Mouse (Mus musculus) midbrain, embryonic 14.5 days (tissue): ENCODE data around the gene Gm21981. TPM values are rescaled to one million over a fixed set of nuclear protein-coding genes. Genes with fewer than 3 reads are reported as not detected.
A peak's percentile ranks its signal among the peaks of the same experiment; 100 is the strongest.
"Not testable (repeated sequence)": the region's sequence is repeated elsewhere in the genome, so short reads cannot be mapped to it uniquely, and the experiment has no call there.

Experiments
- ATAC-seq: fragments of 200-750 bp; cut with Nextera tagmentation; 2 replicates; pipeline ENCODE4 v1.8.0; 2017; ENCODE audit warnings: moderate number of reproducible peaks, moderate library complexity; ENCODE audit not compliant: low FRiP score, low TSS enrichment
- DNase-seq: peaks from one replicate; pipeline ENCODE4 v3.0.0-alpha.2; 2015
- H3K27ac ChIP-seq: fragments of 300-500 bp; sonication (generic); replicated peaks from 2 replicates; pipeline ENCODE4 v1.5.1; 2014; ENCODE audit warnings: mild to moderate bottlenecking, low read depth, low read length, moderate library complexity
- H3K27me3 ChIP-seq: fragments of 300-500 bp; sonication (generic); 2 replicates; pipeline ENCODE4 v1.6.1; 2014; ENCODE audit warnings: low read length, control low read depth, mixed read lengths; ENCODE audit not compliant: control insufficient read depth, insufficient read depth
- H3K36me3 ChIP-seq: fragments of 300-500 bp; sonication (generic); 2 replicates; pipeline ENCODE4 v1.6.1; 2014; ENCODE audit warnings: low read length, control low read depth; ENCODE audit not compliant: control insufficient read depth, insufficient read depth
- H3K4me1 ChIP-seq: fragments of 300-500 bp; sonication (generic); 2 replicates; pipeline ENCODE4 v1.6.1; 2014; ENCODE audit warnings: mild to moderate bottlenecking, antibody characterized with exemption, low read length, control low read depth; ENCODE audit not compliant: control insufficient read depth, insufficient read depth
- H3K4me2 ChIP-seq: fragments of 300-500 bp; sonication (generic); 2 replicates; pipeline ENCODE4 v1.6.1; 2014; ENCODE audit warnings: mild to moderate bottlenecking, low read length, moderate library complexity
- H3K4me3 ChIP-seq: fragments of 300-500 bp; sonication (generic); replicated peaks from 2 replicates; pipeline ENCODE4 v1.5.1; 2014; ENCODE audit warnings: low read depth, low read length
- H3K9ac ChIP-seq: fragments of 300-500 bp; sonication (generic); replicated peaks from 2 replicates; pipeline ENCODE4 v1.6.1; 2014; ENCODE audit warnings: mild to moderate bottlenecking, low read length, moderate library complexity
- H3K9me3 ChIP-seq: fragments of 300-500 bp; sonication (generic); 2 replicates; pipeline ENCODE4 v1.6.1; 2016; ENCODE audit warnings: low read length, control low read depth, mixed read lengths; ENCODE audit not compliant: control insufficient read depth
- WGBS: fragments of 180-500 bp; shearing (Covaris S2); extraction: QIAGEN DNeasy Blood & Tissue Kit; methylation state at CpG from one replicate; pipeline ENCODE4 v1.1.7; 2014; 5-methylcytosine and 5-hydroxymethylcytosine counted together
- polyA plus RNA-seq: library from polyadenylated mRNA; unstranded; fragments of >200 nt; fragmentation: Nextera tagmentation; extraction: Ambion mirVana; gene quantifications from 2 replicates; pipeline ENCODE4 v1.2.1, GENCODE M21; 2014

Gm21981 gene
- polyA plus RNA-seq, 1 experiment from 2014 or later: 5.4 TPM

DNA sequence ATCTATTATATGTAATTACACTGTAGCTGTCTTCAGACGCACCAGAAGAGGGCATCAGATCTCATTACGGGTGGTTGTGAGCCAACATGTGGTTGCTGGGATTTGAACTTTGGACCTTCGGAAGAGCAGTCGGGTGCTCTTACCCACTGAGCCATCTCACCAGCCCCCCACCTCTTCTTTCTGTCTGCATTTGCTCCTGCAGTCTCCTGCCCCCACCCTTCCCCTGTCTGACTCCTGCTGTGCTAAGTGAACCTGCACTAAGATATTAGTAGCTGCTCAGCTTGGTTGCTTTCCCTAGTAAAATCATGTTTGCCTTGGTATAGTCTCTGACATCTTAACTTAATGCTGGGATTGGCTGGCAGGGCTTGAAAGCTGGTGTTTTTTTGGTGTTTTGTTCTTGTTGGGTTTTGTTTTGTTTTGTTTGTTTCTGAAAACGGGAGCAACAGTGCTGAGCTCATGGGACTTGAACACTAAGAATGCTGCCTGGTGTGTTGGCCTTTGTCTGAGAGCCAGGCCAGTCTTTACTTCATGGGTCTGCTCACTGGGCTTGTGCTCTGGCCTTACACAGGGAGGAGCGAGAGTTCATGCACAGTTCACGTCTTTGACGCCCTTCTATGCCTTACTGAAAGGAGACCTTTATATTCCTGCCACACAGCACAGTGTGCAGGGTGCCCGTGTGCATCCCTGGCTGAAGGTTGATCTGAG, 31.1 kb downstream of the Gm21981 start:
- Histone ChIP-seq H3K27ac (no peak overlapping the region), H3K9me3 (no peaks in the 10 kb centered on the region), H3K4me2 (no peak overlapping the region), H3K36me3 (peaks cover 12% of the 10 kb centered on the region; the same call in 1 of the 2 replicates), H3K9ac (no peak overlapping the region), H3K27me3 (no peaks in the 10 kb centered on the region), H3K4me1 (no peaks in the 10 kb centered on the region), H3K4me3 (no peak overlapping the region)
- no peak for ATAC-seq
- 30% methylated on average over 9 of the region's 9 CpGs for WGBS
- no peak for DNase-seq

- 90% methylated on average over 3 of the region's 3 CpGs for WGBS
- Histone ChIP-seq H3K9me3 (no peaks in the 10 kb centered on the region), H3K4me1 (no peaks in the 10 kb centered on the region), H3K4me3 (no peak overlapping the region), H3K4me2 (no peak overlapping the region), H3K27ac (no peak overlapping the region), H3K9ac (no peak overlapping the region), H3K36me3 (peaks cover 18% of the 10 kb centered on the region; the same call in 1 of the 2 replicates), H3K27me3 (no peaks in the 10 kb centered on the region)
- no peak for DNase-seq
- ATAC-seq: no peak
Observed at GRCm38 (mm10) chr17:47658741-47659243, 35.5 kb downstream of the Gm21981 start.

DNA sequence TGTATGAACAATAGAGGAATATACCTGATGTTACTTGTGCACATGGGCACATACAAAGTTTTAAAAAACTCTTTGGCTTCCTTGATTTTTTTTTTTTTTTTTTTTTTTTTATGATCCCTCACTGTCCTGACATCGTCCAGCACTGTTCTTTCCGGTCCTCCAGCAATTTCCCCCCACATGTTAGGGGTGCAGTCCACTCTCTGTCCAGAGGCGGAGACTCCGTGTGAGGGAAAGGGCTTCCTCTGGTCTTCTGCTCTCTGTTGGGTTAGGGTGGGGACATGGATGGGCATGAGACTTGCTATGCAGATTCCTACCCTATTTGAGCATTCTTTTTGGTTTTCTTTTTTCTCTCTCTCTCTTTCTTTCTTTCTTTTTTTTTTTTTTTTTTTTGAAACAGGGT, 36.4 kb downstream of the Gm21981 start:
- 91% methylated on average over 4 of the region's 4 CpGs for WGBS
- Histone ChIP-seq H3K9ac (no peak overlapping the region), H3K9me3 (no peaks in the 10 kb centered on the region)

DNA sequence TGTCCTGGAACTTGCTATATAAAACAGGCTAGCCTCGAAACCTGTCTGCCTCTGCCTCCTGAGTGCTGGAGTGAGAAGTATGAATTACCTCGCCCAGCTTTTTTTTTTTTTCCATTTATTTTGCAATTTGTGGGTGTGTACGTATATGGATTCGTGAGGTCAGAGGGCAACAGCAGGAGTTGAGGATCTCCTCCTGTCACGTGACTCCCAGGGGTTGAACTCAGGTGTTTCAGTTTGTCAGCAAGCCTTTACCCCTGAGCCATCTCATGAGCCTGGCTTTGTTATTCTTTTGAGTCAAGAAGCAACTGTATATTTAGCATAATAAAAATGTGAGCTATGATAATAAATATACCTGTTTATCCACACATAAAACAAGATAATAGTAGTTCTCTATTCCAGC, 38.6 kb downstream of the Gm21981 start:
- no peaks in the 10 kb centered on the region for H3K4me1 ChIP-seq
- H3K27me3 ChIP-seq: no peaks in the 10 kb centered on the region
- ATAC-seq (no peak), DNase-seq (no peak)
- H3K27ac ChIP-seq: no peak overlapping the region
- WGBS: 91% methylated on average over 5 of the region's 5 CpGs
- no peak overlapping the region for H3K4me2 ChIP-seq
- H3K9me3 ChIP-seq: no peaks in the 10 kb centered on the region
- H3K36me3 ChIP-seq: peaks cover 27% of the 10 kb centered on the region; the same call in 1 of the 2 replicates
- no peak overlapping the region for H3K9ac ChIP-seq
- H3K4me3 ChIP-seq: no peak overlapping the region

More for the DNA sequence above, 36.4 kb downstream of the Gm21981 start:
- no peak overlapping the region for H3K4me3 ChIP-seq
- ATAC-seq: no peak
- DNase-seq: no peak
- H3K4me2 ChIP-seq: no peak overlapping the region
- no peak overlapping the region for H3K27ac ChIP-seq
- H3K4me1 ChIP-seq: no peaks in the 10 kb centered on the region
- H3K36me3 ChIP-seq: peaks cover 25% of the 10 kb centered on the region; the same call in 1 of the 2 replicates
- no peaks in the 10 kb centered on the region for H3K27me3 ChIP-seq

DNA sequence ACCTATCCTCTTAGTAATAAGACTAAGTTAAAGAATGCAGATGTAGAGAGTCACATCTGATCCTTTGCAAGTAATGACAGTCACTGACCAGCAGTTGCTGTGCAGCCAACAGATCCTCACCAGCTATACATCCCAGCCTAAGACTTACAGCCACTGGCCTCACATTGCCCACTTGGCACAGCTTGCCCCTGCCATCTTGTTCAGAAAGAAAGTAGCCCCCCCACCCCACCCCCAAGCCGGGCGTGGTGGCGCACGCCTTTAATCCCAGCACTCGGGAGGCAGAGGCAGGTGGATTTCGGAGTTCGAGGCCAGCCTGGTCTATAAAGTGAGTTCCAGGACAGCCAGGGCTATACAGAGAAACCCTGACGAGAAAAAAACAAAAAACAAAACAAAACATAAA, 39.9 kb downstream of the Gm21981 start:
- not testable (repeated sequence) for ATAC-seq, H3K9ac ChIP-seq
- WGBS: 96% methylated on average over 8 of the region's 8 CpGs

GRCm38 (mm10) chr17:47651953-47652352, 42.3 kb downstream of the Gm21981 start:
- Histone ChIP-seq H3K4me3 (no peak overlapping the region), H3K27ac (no peak overlapping the region), H3K36me3 (peaks cover 26% of the 10 kb centered on the region; the same call in 1 of the 2 replicates), H3K4me2 (no peak overlapping the region), H3K9ac (no peak overlapping the region), H3K27me3 (no peaks in the 10 kb centered on the region), H3K9me3 (no peaks in the 10 kb centered on the region), H3K4me1 (no peaks in the 10 kb centered on the region)
- no peak for DNase-seq
- ATAC-seq: no peak
- WGBS: 62% methylated on average over 2 of the region's 2 CpGs

More for the DNA sequence above, 39.9 kb downstream of the Gm21981 start:
- not testable (repeated sequence) for H3K4me3 ChIP-seq, DNase-seq, H3K27me3 ChIP-seq, H3K4me2 ChIP-seq, H3K9me3 ChIP-seq, H3K4me1 ChIP-seq, H3K27ac ChIP-seq
- peaks cover 28% of the 10 kb centered on the region for H3K36me3 ChIP-seq

- Histone ChIP-seq H3K9ac (no peak overlapping the region), H3K4me1 (no peaks in the 10 kb centered on the region), H3K4me3 (no peak overlapping the region), H3K9me3 (no peaks in the 10 kb centered on the region), H3K27ac (no peak overlapping the region), H3K4me2 (no peak overlapping the region), H3K36me3 (peaks cover 18% of the 10 kb centered on the region; the same call in 1 of the 2 replicates), H3K27me3 (no peaks in the 10 kb centered on the region)
- ATAC-seq (no peak), DNase-seq (no peak)
- WGBS: 33% methylated on average over 4 of the region's 4 CpGs
Observed at GRCm38 (mm10) chr17:47648966-47649365, 45.3 kb downstream of the Gm21981 start.

DNA sequence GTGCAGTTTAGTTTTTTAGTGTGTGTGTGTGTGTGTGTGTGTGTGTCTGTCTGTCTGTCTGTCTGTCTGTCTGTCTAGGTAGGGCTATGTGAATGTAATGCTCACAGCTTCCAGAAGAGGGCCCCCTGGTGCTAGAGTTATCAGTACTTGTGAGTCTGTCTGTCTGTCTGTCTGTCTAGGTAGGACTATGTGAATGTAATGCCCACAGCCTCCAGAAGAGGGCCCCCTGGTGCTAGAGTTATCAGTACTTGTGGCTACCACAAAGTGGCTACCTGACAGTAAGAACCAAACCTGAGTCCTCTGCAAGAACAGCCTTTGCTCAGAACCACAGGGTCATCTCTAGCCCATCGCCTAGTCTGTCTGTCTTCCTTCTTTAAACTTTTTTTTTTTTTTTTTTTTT, 47.6 kb downstream of the Gm21981 start:
- ATAC-seq (no peak), DNase-seq (peak; percentile 65)
- Histone ChIP-seq H3K4me3 (no peak overlapping the region), H3K4me2 (no peak overlapping the region), H3K27me3 (no peaks in the 10 kb centered on the region), H3K27ac (no peak overlapping the region), H3K9ac (no peak overlapping the region), H3K9me3 (no peaks in the 10 kb centered on the region), H3K4me1 (no peaks in the 10 kb centered on the region), H3K36me3 (peaks cover 11% of the 10 kb centered on the region; the same call in 1 of the 2 replicates)
- 72% methylated on average over 1 of the region's 1 CpGs for WGBS

GRCm38 (mm10) chr17:47642992-47643391, 51.3 kb downstream of the Gm21981 start:
- Histone ChIP-seq H3K27me3 (no peaks in the 10 kb centered on the region), H3K27ac (no peak overlapping the region), H3K4me3 (no peak overlapping the region), H3K4me2 (no peak overlapping the region), H3K4me1 (no peaks in the 10 kb centered on the region), H3K9me3 (no peaks in the 10 kb centered on the region), H3K9ac (no peak overlapping the region), H3K36me3 (no peaks in the 10 kb centered on the region)
- 83% methylated on average over 2 of the region's 2 CpGs for WGBS
- DNase-seq (no peak), ATAC-seq (no peak)
